In genomic region chr1:13494727-13495404, GRCm38 (mm10) we compare ENCODE assay signal across 9 mouse cellular contexts.
DNase-seq lines count a peak whose midpoint lies in the region; ATAC-seq and TF ChIP-seq lines count a peak whose summit lies in the region.
"Had no signal": no experiment of that assay in that cellular context is flagged by ENCODE, and none has a peak within 500 bp of the region (broad histone marks: within the 10 kb centered on the region; RNA-seq: fewer than 3 reads in every experiment).

No protein-coding gene starts in this region.

- peak overlapping the region; percentile 6; the same call in 1 of the 2 replicates for H3K4me2 ChIP-seq in lung, postnatal 0 days (replicated peaks; ENCODE audit: low read depth, low read length)
- peak overlapping the region; percentile 45 for H3K4me2 ChIP-seq in embryonic facial prominence, embryonic 14.5 days (ENCODE audit: low read depth, low read length)
- H3K4me2 ChIP-seq in midbrain, embryonic 13.5 days (replicated peaks): peak overlapping the region; percentile 40

- H3K27ac ChIP-seq in lung, postnatal 0 days (ENCODE audit: low read length): no peak overlapping the region
- H3K27ac ChIP-seq in embryonic facial prominence, embryonic 14.5 days (replicated peaks; ENCODE audit: low read depth, low read length): no peak overlapping the region
- H3K27ac ChIP-seq in midbrain, embryonic 13.5 days: no peak overlapping the region

- WGBS in lung, postnatal 0 days: 34% methylated on average over 16 of the region's 16 CpGs
- WGBS in embryonic facial prominence, embryonic 14.5 days: 22% methylated on average over 16 of the region's 16 CpGs
- 19% methylated on average over 16 of the region's 16 CpGs for WGBS in midbrain, embryonic 13.5 days

- H3K9ac ChIP-seq in lung, postnatal 0 days (replicated peaks; ENCODE audit: low read depth): no peak overlapping the region
- H3K9ac ChIP-seq in embryonic facial prominence, embryonic 14.5 days (ENCODE audit: low read depth, low read length): peak overlapping the region; percentile 41
- H3K9ac ChIP-seq in midbrain, embryonic 13.5 days (replicated peaks): no peak overlapping the region; the same call in 1 of the 2 replicates

- no peaks in the 10 kb centered on the region for H3K27me3 ChIP-seq in lung, postnatal 0 days (replicated peaks; ENCODE audit: insufficient read depth, low read length)
- H3K27me3 ChIP-seq in embryonic facial prominence, embryonic 14.5 days (replicated peaks; ENCODE audit: control insufficient read depth, insufficient read depth, low read length): no peaks in the 10 kb centered on the region
- H3K27me3 ChIP-seq in midbrain, embryonic 13.5 days: peaks cover 10% of the 10 kb centered on the region

- no peak for TF ChIP-seq EP300 in lung, postnatal 0 days (IDR thresholded peaks at IDR 0.05)

- no peak overlapping the region for H3K4me3 ChIP-seq in lung, postnatal 0 days (ENCODE audit: low read depth, low read length)
- H3K4me3 ChIP-seq in embryonic facial prominence, embryonic 14.5 days (ENCODE audit: low read depth, low read length): peak overlapping the region; percentile 27
- peak overlapping the region; percentile 23 for H3K4me3 ChIP-seq in midbrain, embryonic 13.5 days (replicated peaks)
- H3K4me3 ChIP-seq: myocyte had no signal

- no peak for DNase-seq in lung, postnatal 0 days (ENCODE audit: low spot score)
- DNase-seq in lung, postnatal 36 days: no peak
- peak; percentile 56 for DNase-seq in embryonic facial prominence, embryonic 14.5 days (ENCODE audit: low spot score)
- peak; percentile 24 for DNase-seq in kidney, adult 9 months
- DNase-seq in spleen, postnatal 14 days (ENCODE audit: low spot score in 2 of 2): no peak
- no peak for DNase-seq in adrenal gland, adult (ENCODE audit: inconsistent age in 2 of 2, low spot score in 1 of 2)

- H3K4me1 ChIP-seq in lung, postnatal 0 days (ENCODE audit: insufficient read depth, low read depth, low read length): no peaks in the 10 kb centered on the region
- peaks cover 3% of the 10 kb centered on the region; the same call in 1 of the 2 replicates for H3K4me1 ChIP-seq in embryonic facial prominence, embryonic 14.5 days (ENCODE audit: control insufficient read depth, insufficient read depth, low read length)
- H3K4me1 ChIP-seq in midbrain, embryonic 13.5 days (replicated peaks): no peaks in the 10 kb centered on the region

- no peaks in the 10 kb centered on the region for H3K36me3 ChIP-seq in lung, postnatal 0 days (ENCODE audit: insufficient read depth, low read length)
- no peaks in the 10 kb centered on the region for H3K36me3 ChIP-seq in embryonic facial prominence, embryonic 14.5 days (ENCODE audit: control insufficient read depth, insufficient read depth, low read length)
- H3K36me3 ChIP-seq in midbrain, embryonic 13.5 days: no peaks in the 10 kb centered on the region

- ATAC-seq in lung, postnatal 0 days: no peak
- peak; percentile 70; the same call in 1 of the 2 replicates for ATAC-seq in embryonic facial prominence, embryonic 14.5 days (ENCODE audit: low read depth)
- ATAC-seq in midbrain, embryonic 13.5 days: no peak
- ATAC-seq in cerebellum, adult (ENCODE audit: insufficient number of reproducible peaks, low FRiP score, low TSS enrichment): no peak

- no peaks in the 10 kb centered on the region for H3K9me3 ChIP-seq in lung, postnatal 0 days (ENCODE audit: low read length)
- no peaks in the 10 kb centered on the region for H3K9me3 ChIP-seq in embryonic facial prominence, embryonic 14.5 days (ENCODE audit: control insufficient read depth, low read length)
- H3K9me3 ChIP-seq in midbrain, embryonic 13.5 days: no peaks in the 10 kb centered on the region

- TF ChIP-seq CTCF in lung, postnatal 0 days (IDR thresholded peaks at IDR 0.05): no peak

Comparison
In these comparisons a context has a peak if more than half of its experiments do, and no peak if none do; other contexts are left out.
1. DNase-seq: peak in embryonic facial prominence, embryonic 14.5 days (single experiment) and kidney, adult 9 months (single experiment); none in lung, postnatal 0 days (single experiment), lung, postnatal 36 days (single experiment), spleen, postnatal 14 days (0 of 2) and adrenal gland, adult (0 of 2).
2. Peak in every context shown above with its lines, with median percentiles within 50 percentile points of each other: H3K4me2 ChIP-seq.